Mouse (Mus musculus): ENCODE data around the gene Etv6. TPM values are rescaled to one million over a fixed set of nuclear protein-coding genes. Genes with fewer than 3 reads are reported as not detected.

The Etv6 gene
- polyA plus RNA-seq, 1 experiment from 2014 or later = 4.5 TPM

DNA sequence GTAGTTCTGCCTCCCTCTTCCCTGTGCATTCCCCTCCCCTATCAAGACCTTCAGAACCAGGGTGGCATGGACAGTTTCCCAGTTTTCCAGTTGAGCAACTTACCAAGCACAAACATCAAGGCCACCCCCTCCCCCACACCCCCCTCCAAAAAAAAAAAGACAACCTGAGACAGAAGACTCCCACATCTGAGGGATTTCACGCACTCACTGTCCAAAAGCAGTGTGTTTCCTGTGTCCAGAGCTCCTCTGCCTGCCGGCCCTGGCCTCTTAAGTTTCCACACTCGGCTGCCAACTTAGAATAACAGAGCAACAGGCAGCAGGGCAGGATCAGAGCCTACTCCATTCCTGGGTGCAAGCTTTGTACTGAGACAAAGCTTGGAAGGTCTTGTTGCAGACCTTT lies 207.6 kb downstream of the Etv6 start:
- ATAC-seq (replicated peaks) = no peak
- WGBS = 41% methylated on average over 3 of the region's 3 CpGs
- Histone ChIP-seq H3K36me3 (replicated peaks) (no peaks in the 10 kb centered on the region), H3K27ac (no peak overlapping the region), H3K4me3 (no peak overlapping the region), H3K9ac (no peak overlapping the region), H3K4me1 (no peaks in the 10 kb centered on the region), H3K4me2 (no peak overlapping the region), H3K27me3 (replicated peaks) (no peaks in the 10 kb centered on the region), H3K9me3 (no peaks in the 10 kb centered on the region)

DNA sequence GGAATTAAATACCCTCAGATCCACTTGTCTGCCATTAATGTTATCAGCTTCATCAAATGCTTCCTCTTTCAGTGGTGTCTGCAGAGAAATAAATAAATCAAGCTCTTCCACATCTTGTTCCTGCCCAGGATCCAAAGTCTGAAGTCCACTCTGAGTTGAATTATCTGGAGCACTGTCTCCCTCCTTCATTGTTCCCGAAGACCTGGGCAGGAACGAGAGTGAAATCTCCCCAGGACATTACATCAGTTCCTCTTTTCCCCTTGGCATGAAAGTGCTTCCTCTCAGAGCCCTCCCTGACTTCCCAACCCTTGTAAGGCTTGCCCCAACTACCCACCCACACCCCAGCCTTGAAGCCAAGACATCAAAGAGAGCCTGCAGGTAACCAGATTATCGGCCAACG lies 208.0 kb downstream of the Etv6 start:
- no peak overlapping the region for H3K4me2 ChIP-seq

DNA sequence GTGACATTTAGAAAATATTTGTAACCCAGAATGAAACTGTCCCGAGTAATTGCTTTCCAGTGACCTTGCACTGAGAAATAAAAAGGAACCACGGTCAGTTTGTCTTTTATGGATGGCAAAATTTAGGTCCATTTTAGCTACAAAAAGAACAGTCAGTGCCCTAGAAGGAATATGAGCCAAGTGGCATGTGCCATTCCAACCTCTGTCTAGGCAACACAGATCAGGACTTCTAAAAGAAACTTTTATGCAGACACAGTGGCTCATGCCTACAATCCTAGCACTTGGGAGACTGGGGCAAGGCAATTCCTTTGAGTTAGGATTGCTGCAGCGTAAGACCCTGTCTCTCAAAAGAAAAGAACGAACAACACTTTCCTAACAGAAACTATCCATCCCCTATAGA lies 208.6 kb downstream of the Etv6 start:
- H3K27me3 ChIP-seq (replicated peaks) = no peaks in the 10 kb centered on the region
- H3K9me3 ChIP-seq = no peaks in the 10 kb centered on the region
- no peak overlapping the region for H3K27ac ChIP-seq
- H3K4me1 ChIP-seq = no peaks in the 10 kb centered on the region
- no peak overlapping the region for H3K4me2 ChIP-seq
- ATAC-seq (replicated peaks) = no peak
- no peak overlapping the region for H3K4me3 ChIP-seq
- no peak overlapping the region for H3K9ac ChIP-seq
- no peaks in the 10 kb centered on the region for H3K36me3 ChIP-seq (replicated peaks)
- WGBS = 95% methylated on average over 4 of the region's 4 CpGs

More for the DNA sequence above, 208.0 kb downstream of the Etv6 start:
- Histone ChIP-seq H3K4me3 (no peak overlapping the region), H3K27me3 (replicated peaks) (no peaks in the 10 kb centered on the region), H3K36me3 (replicated peaks) (no peaks in the 10 kb centered on the region), H3K9ac (no peak overlapping the region), H3K4me1 (no peaks in the 10 kb centered on the region), H3K27ac (no peak overlapping the region), H3K9me3 (no peaks in the 10 kb centered on the region)
- no peak for ATAC-seq (replicated peaks)
- 82% methylated on average over 4 of the region's 4 CpGs for WGBS

DNA sequence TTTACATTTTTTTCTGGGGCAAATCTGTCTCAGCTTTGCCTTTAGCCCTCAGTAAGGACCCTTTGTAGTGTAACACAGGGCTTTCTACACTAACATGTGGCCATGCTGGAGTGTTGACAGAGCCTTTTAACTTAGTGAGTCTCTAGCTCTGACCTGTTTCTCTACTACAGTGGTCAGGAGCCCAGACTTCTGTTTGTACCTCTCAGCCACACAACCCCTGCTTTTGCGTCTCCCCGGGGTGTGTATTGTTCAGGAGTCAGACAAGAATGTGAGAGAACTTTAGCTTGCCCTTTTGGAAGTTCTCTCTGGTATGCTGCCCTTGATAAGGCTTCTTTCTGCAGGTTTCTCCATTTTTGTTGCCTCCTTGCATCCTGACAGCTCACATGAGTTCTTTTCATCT lies 210.6 kb downstream of the Etv6 start:
- H3K27me3 ChIP-seq (replicated peaks) = no peaks in the 10 kb centered on the region
- 86% methylated on average over 2 of the region's 2 CpGs for WGBS

DNA sequence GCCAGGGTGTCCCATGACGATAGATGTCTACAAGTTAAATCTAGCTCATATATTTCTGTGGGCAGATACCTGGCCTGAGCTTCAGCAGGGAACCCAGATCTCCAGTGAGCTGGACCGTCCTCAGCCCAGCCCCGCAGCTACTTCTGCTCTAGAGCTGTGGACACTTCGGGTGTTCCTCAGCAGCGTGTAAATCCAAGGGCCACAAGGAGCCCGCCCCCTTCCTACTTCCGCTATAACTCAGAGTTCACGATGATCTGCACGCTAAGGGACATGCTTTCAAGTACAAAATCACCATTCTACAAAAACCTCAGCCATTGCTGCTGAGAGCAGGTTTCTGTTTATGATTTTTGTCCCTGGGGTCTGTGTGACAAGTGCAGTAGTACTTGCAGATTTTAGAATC lies 211.8 kb downstream of the Etv6 start:
- H3K36me3 ChIP-seq (replicated peaks) = no peaks in the 10 kb centered on the region
- no peak overlapping the region for H3K4me3 ChIP-seq
- no peak overlapping the region for H3K9ac ChIP-seq
- no peaks in the 10 kb centered on the region for H3K4me1 ChIP-seq
- no peak overlapping the region for H3K4me2 ChIP-seq
- no peak for ATAC-seq (replicated peaks)
- no peaks in the 10 kb centered on the region for H3K27me3 ChIP-seq (replicated peaks)
- WGBS = 94% methylated on average over 9 of the region's 9 CpGs
- H3K27ac ChIP-seq = no peak overlapping the region
- H3K9me3 ChIP-seq = no peaks in the 10 kb centered on the region

More for the DNA sequence above, 210.6 kb downstream of the Etv6 start:
- no peaks in the 10 kb centered on the region for H3K9me3 ChIP-seq
- no peak overlapping the region for H3K9ac ChIP-seq
- no peak overlapping the region for H3K4me2 ChIP-seq
- no peak overlapping the region for H3K27ac ChIP-seq
- H3K4me1 ChIP-seq = no peaks in the 10 kb centered on the region
- no peak; the same call in 1 of the 2 replicates for ATAC-seq (replicated peaks)
- no peak overlapping the region for H3K4me3 ChIP-seq
- no peaks in the 10 kb centered on the region for H3K36me3 ChIP-seq (replicated peaks)

DNA sequence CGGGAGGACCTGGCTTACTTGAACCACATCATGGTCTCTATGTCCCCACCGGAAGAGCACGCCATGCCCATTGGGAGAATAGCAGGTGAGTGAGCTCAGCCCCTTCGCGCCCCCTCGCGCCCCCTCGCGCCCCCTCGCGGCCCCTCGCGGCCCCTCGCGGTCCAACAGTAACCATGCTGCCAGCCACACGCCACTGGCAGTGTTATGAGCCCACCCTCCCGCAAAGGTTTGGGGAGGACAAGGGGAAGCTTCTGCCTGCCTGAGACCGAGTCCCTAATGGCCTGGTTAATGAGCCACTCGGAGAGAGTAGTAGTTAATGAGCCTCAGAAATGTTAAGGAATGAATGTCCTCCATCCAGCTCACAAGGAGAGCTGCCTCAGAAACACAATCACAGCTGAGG lies 213.2 kb downstream of the Etv6 start:
- H3K36me3 ChIP-seq (replicated peaks) = no peaks in the 10 kb centered on the region
- H3K4me2 ChIP-seq = no peak overlapping the region
- H3K4me1 ChIP-seq = no peaks in the 10 kb centered on the region
- H3K9ac ChIP-seq = no peak overlapping the region
- WGBS = 93% methylated on average over 19 of the region's 19 CpGs
- ATAC-seq (replicated peaks) = no peak
- H3K27ac ChIP-seq = no peak overlapping the region
- no peaks in the 10 kb centered on the region for H3K9me3 ChIP-seq
- H3K4me3 ChIP-seq = no peak overlapping the region
- no peaks in the 10 kb centered on the region for H3K27me3 ChIP-seq (replicated peaks)

DNA sequence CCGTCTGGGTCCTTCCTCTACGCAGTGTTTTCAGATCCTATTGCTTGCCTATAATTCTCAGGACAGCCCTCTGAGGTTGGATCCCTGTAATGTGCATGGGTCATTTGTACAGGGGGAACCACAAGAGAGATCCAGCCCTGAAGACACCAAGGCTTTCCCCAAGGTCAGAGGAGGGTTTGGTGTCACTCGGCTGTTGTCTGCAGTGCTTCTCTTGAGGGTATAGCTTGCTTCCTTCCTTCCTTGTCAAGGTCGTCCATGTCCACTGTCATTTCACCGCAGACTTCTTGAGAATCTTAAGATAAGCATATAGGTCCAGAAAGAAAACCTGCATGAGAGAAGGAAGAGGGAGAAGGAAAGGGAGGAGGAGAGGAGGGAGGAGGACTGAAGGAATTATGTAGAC lies 215.3 kb downstream of the Etv6 start:
- WGBS = 98% methylated on average over 5 of the region's 5 CpGs
- Histone ChIP-seq H3K4me2 (no peak overlapping the region), H3K36me3 (replicated peaks) (no peaks in the 10 kb centered on the region), H3K4me3 (no peak overlapping the region), H3K9ac (no peak overlapping the region), H3K27ac (no peak overlapping the region), H3K4me1 (no peaks in the 10 kb centered on the region), H3K27me3 (replicated peaks) (no peaks in the 10 kb centered on the region), H3K9me3 (no peaks in the 10 kb centered on the region)
- no peak for ATAC-seq (replicated peaks)

DNA sequence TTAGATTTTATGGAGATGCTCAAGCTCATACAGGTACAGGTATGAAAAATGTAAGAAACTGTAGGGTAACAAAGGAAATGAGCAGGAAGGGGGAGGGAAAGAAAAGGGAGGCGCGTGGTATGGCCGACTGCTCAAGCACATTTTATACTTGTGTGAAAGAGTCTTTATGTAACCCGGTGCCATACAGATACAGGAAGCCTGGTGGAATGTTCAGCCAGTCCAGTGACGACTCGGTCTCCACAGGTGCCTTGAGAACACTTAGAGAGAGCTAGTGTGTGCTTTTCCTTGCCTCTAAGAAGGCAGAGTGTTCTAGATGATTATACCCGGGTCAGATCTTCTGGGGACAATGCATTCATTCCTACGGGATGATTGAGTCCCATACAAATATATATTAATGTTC lies 215.9 kb downstream of the Etv6 start:
- Histone ChIP-seq H3K4me1 (no peaks in the 10 kb centered on the region), H3K9ac (no peak overlapping the region), H3K27me3 (replicated peaks) (no peaks in the 10 kb centered on the region), H3K9me3 (no peaks in the 10 kb centered on the region), H3K27ac (no peak overlapping the region), H3K4me2 (no peak overlapping the region), H3K36me3 (replicated peaks) (no peaks in the 10 kb centered on the region), H3K4me3 (no peak overlapping the region)
- 93% methylated on average over 8 of the region's 8 CpGs for WGBS
- no peak for ATAC-seq (replicated peaks)

DNA sequence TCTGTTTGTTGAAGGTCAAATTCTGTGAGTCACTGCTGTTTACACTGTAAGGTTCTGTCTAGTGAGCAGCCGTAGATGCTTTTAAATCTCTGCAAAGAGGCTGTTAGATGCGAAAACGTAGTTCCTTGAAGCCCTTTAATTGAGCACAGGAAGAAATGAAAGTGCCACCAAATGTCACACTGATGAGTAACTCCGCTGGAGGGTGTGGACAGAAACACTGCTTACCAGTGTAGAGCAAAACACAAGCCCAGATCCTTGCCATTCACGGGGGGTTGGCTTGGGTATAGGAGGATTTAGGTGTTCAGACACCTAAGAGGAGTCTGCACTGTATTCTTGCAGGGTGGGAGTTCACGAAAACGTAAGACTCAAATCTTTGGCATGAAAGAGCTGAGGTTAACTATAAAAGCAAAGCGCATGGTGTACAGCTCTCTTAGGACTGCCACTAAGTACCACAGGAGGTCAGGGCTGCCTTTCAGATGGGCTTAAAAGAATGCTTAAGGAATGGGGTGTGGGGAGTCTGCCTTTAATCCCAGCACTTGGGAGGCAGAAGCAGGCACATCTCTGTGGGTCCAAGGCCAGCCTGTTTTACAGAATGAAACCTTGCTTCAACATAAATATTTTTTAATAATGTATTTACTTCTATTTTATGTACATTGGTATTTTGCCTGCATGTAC lies 216.7 kb downstream of the Etv6 start:
- H3K4me2 ChIP-seq = no peak overlapping the region
- H3K36me3 ChIP-seq (replicated peaks) = no peaks in the 10 kb centered on the region
- no peaks in the 10 kb centered on the region for H3K27me3 ChIP-seq (replicated peaks)
- no peaks in the 10 kb centered on the region for H3K4me1 ChIP-seq
- 93% methylated on average over 8 of the region's 8 CpGs for WGBS
- no peak overlapping the region for H3K9ac ChIP-seq
- no peak overlapping the region for H3K27ac ChIP-seq
- no peak overlapping the region for H3K4me3 ChIP-seq
- ATAC-seq (replicated peaks) = no peak
- no peaks in the 10 kb centered on the region for H3K9me3 ChIP-seq

DNA sequence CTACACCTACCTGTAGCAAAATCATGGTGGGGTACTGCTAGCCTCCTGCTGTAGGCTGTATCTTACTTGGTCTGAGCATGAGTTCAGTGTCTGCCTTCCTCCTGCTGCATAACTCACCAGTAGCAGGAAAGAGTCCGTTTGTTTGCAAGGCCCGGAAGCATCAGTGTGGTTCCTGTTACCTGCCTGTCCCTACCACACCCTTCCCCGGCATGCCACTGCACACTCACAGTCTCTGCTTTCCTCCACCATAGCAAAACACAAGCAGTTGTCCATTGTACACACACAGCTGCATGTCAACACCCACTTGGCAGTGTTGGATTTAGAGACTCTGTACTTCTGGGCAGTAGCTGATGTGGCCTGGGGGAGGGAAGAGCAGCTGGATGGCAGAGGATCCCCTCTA lies 220.9 kb downstream of the Etv6 start:
- no peak overlapping the region for H3K4me3 ChIP-seq
- no peaks in the 10 kb centered on the region for H3K36me3 ChIP-seq (replicated peaks)
- H3K27ac ChIP-seq = no peak overlapping the region
- no peaks in the 10 kb centered on the region for H3K27me3 ChIP-seq (replicated peaks)
- 94% methylated on average over 3 of the region's 3 CpGs for WGBS
- no peak overlapping the region for H3K9ac ChIP-seq
- ATAC-seq (replicated peaks) = no peak
- H3K4me1 ChIP-seq = no peaks in the 10 kb centered on the region
- H3K4me2 ChIP-seq = no peak overlapping the region
- no peaks in the 10 kb centered on the region for H3K9me3 ChIP-seq

DNA sequence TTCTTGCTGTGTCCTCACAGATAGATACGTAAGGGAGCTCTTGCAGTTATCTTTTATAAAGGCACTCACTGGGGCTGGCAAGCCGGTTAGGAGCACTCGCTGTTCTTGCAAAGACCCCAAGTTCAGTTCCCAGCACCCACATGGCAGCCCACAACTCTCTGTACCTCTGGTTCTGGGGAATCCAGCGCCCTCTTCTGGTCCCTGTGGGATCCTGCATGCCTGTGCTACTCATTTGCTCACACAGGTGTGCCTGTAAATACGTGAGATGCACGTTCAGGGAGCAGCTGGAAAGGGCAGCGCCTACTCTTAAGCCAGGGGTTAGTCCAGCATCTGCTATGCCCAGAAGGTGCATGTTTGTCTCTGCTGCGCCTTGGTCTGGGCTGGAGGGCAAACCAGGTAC lies 224.4 kb downstream of the Etv6 start:
- no peaks in the 10 kb centered on the region for H3K9me3 ChIP-seq
- H3K4me3 ChIP-seq = no peak overlapping the region
- H3K36me3 ChIP-seq (replicated peaks) = peaks cover 6% of the 10 kb centered on the region; the same call in 1 of the 2 replicates
- H3K27me3 ChIP-seq (replicated peaks) = no peaks in the 10 kb centered on the region
- ATAC-seq (replicated peaks) = no peak
- H3K4me2 ChIP-seq = no peak overlapping the region
- H3K4me1 ChIP-seq = no peaks in the 10 kb centered on the region
- no peak overlapping the region for H3K27ac ChIP-seq
- WGBS = 94% methylated on average over 8 of the region's 8 CpGs
- H3K9ac ChIP-seq = no peak overlapping the region

DNA sequence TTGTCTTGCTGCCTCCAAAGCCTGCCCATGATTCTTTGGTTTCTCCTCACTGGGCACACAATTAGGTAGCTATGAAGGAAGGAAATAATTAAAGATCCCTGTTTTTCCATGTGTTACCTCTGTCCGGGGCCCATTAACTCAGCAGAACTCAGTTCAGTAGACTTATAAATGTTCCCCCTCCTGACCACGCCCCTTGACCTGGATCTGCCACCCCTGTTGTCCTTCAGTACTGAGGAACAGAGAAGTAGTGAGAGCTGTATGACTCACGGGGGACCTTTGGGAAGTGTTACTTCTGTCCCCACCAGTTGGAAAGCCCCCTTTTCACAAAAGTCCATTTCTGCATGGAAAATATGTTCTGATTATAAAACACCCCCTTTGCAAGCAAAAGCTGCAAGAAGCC lies 226.4 kb downstream of the Etv6 start:
- no peak for ATAC-seq (replicated peaks)
- H3K4me2 ChIP-seq = no peak overlapping the region
- H3K4me3 ChIP-seq = no peak overlapping the region
- no peak overlapping the region for H3K9ac ChIP-seq
- H3K4me1 ChIP-seq = no peaks in the 10 kb centered on the region
- no peaks in the 10 kb centered on the region for H3K27me3 ChIP-seq (replicated peaks)
- H3K36me3 ChIP-seq (replicated peaks) = peaks cover 7% of the 10 kb centered on the region; the same call in 1 of the 2 replicates
- H3K27ac ChIP-seq = no peak overlapping the region
- 88% methylated on average over 3 of the region's 3 CpGs for WGBS
- H3K9me3 ChIP-seq = no peaks in the 10 kb centered on the region

DNA sequence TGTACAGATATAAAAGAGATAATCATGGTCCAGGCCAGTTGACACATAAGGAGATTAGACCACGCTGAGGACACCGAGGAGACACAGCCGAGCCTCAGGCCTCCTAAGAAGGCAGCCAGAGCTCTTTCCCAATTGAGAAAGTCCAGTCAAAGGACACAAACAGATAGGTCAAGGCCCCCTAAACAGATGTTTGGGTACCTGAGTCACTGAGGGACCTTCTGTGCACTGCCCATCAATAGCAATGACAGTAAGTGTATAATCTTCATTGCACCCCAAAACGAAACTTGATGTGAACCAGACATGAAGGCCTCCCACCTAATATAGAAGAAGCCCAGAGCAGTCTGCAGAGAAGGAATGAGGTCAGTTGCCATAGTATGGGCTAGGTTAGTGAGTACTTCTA lies 226.9 kb downstream of the Etv6 start:
- Histone ChIP-seq H3K4me2 (no peak overlapping the region), H3K9me3 (no peaks in the 10 kb centered on the region), H3K27me3 (replicated peaks) (no peaks in the 10 kb centered on the region), H3K36me3 (replicated peaks) (peaks cover 7% of the 10 kb centered on the region; the same call in 1 of the 2 replicates), H3K27ac (no peak overlapping the region), H3K4me1 (no peaks in the 10 kb centered on the region), H3K9ac (no peak overlapping the region), H3K4me3 (no peak overlapping the region)
- no peak for ATAC-seq (replicated peaks)
- 93% methylated on average over 4 of the region's 4 CpGs for WGBS
